ENCODE assay signal across 11 mouse cellular contexts in the genomic region with DNA sequence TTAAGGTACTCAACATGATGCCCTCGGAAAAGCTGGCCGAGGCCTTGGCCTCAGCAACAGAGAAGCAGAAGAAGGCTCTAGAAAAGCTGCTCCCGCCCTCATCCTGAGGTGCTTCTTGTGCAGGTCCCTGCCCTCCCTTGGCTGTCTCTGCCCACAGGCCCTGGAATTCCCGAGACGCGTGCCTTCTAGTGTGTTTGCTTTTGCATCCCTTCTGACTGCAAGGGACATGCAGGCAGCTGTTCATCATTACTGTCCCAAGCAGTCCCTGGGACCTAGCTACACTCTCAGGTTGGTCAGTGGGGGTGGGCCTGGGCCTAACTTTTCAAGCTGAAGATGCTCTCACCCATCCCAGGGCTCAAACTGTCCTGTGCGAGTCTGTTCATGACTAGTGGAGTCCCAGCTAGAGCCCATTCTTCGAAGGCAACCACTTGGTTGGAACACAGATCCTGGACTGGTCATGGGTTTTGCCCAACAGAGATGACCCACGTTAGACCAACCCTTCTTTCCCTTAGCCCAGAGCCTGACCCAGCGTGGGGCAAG. TPM values are rescaled to one million over a fixed set of nuclear protein-coding genes. Genes with fewer than 3 reads are reported as not detected.
DNase-seq lines count a peak whose midpoint lies in the region; ATAC-seq and TF ChIP-seq lines count a peak whose summit lies in the region.
"Had no signal": no experiment of that assay in that cellular context is flagged by ENCODE, and none has a peak within 500 bp of the region (broad histone marks: within the 10 kb centered on the region; RNA-seq: fewer than 3 reads in every experiment).

No protein-coding gene starts in this region.

- H3K4me3 ChIP-seq in intestine, embryonic 14.5 days (ENCODE audit: low read depth, low read length), result 0 out of 2 replicates have a peak overlapping the region, but pooled peaks have one; percentile 72
- H3K4me3 ChIP-seq in intestine, embryonic 16.5 days (ENCODE audit: low read length), result no peak overlapping the region
- H3K4me3 ChIP-seq in neural tube, embryonic 11.5 days (ENCODE audit: low read depth, low read length), result no peak overlapping the region; the same call in 1 of the 2 replicates
- no peak overlapping the region; the same call in 1 of the 2 replicates for H3K4me3 ChIP-seq in hindbrain, postnatal 0 days (ENCODE audit: low read length)
- no peak overlapping the region for H3K4me3 ChIP-seq in stomach, postnatal 0 days (ENCODE audit: low read depth, low read length)

- no peak overlapping the region for H3K27ac ChIP-seq in intestine, embryonic 14.5 days (ENCODE audit: low read depth)
- no peak overlapping the region for H3K27ac ChIP-seq in intestine, embryonic 16.5 days (ENCODE audit: low read length)
- no peak overlapping the region for H3K27ac ChIP-seq in neural tube, embryonic 11.5 days (ENCODE audit: low read depth, low read length)
- H3K27ac ChIP-seq in hindbrain, postnatal 0 days, result peak overlapping the region; percentile 81; the same call in 1 of the 2 replicates
- H3K27ac ChIP-seq in stomach, postnatal 0 days (replicated peaks), result no peak overlapping the region

- TF ChIP-seq CTCF in hindbrain, postnatal 0 days (IDR thresholded peaks at IDR 0.05; ENCODE audit: low read depth), result no peak
- TF ChIP-seq CTCF in stomach, postnatal 0 days (IDR thresholded peaks at IDR 0.05; ENCODE audit: low read depth), result no peak

- H3K36me3 ChIP-seq in intestine, embryonic 14.5 days (ENCODE audit: control insufficient read depth, insufficient read depth, low read length), result peaks cover 70% of the 10 kb centered on the region
- H3K36me3 ChIP-seq in intestine, embryonic 16.5 days (ENCODE audit: control insufficient read depth, insufficient read depth, low read length), result peaks cover 19% of the 10 kb centered on the region
- H3K36me3 ChIP-seq in neural tube, embryonic 11.5 days (ENCODE audit: control insufficient read depth, insufficient read depth, low read length), result peaks cover 13% of the 10 kb centered on the region
- peaks cover 59% of the 10 kb centered on the region for H3K36me3 ChIP-seq in hindbrain, postnatal 0 days (ENCODE audit: insufficient read depth, low read length)
- H3K36me3 ChIP-seq in stomach, postnatal 0 days (ENCODE audit: control insufficient read depth, insufficient read depth, low read length), result peaks cover 29% of the 10 kb centered on the region

- H3K27me3 ChIP-seq in intestine, embryonic 14.5 days (replicated peaks; ENCODE audit: control insufficient read depth, insufficient read depth, low read length), result no peaks in the 10 kb centered on the region
- H3K27me3 ChIP-seq in intestine, embryonic 16.5 days (replicated peaks; ENCODE audit: control insufficient read depth, insufficient read depth, low read length), result no peaks in the 10 kb centered on the region
- H3K27me3 ChIP-seq in neural tube, embryonic 11.5 days (ENCODE audit: control insufficient read depth, insufficient read depth, low read length), result no peaks in the 10 kb centered on the region
- H3K27me3 ChIP-seq in hindbrain, postnatal 0 days (ENCODE audit: insufficient read depth, low read length), result no peaks in the 10 kb centered on the region
- no peaks in the 10 kb centered on the region for H3K27me3 ChIP-seq in stomach, postnatal 0 days (ENCODE audit: control insufficient read depth, insufficient read depth, low read length)

- no peak for DNase-seq in intestine, embryonic 14.5 days (ENCODE audit: low spot score)
- no peak for DNase-seq in neural tube, embryonic 11.5 days (ENCODE audit: low spot score)
- no peak for DNase-seq in neural tube, embryonic 10.5 days (ENCODE audit: extremely low spot score, low spot score)
- no peak for DNase-seq in hindbrain, postnatal 0 days (ENCODE audit: low spot score)
- no peak for DNase-seq in stomach, postnatal 0 days (ENCODE audit: low spot score)
- no peak for DNase-seq in MN1 (ENCODE audit: low spot score)
- DNase-seq in yolk sac, embryonic 10.5 days (ENCODE audit: low spot score), result no peak

- ATAC-seq in intestine, embryonic 14.5 days (replicated peaks; ENCODE audit: low FRiP score, low TSS enrichment, low read depth), result no peak
- no peak for ATAC-seq in intestine, embryonic 16.5 days
- no peak for ATAC-seq in neural tube, embryonic 11.5 days (ENCODE audit: insufficient read depth, low FRiP score, low TSS enrichment)
- ATAC-seq in hindbrain, postnatal 0 days, result no peak
- no peak for ATAC-seq in stomach, postnatal 0 days (ENCODE audit: low FRiP score, low TSS enrichment)

- no peaks in the 10 kb centered on the region for H3K9me3 ChIP-seq in intestine, embryonic 14.5 days (ENCODE audit: control insufficient read depth, low read length)
- no peaks in the 10 kb centered on the region for H3K9me3 ChIP-seq in intestine, embryonic 16.5 days (ENCODE audit: control insufficient read depth, low read length)
- no peaks in the 10 kb centered on the region for H3K9me3 ChIP-seq in neural tube, embryonic 11.5 days (ENCODE audit: control insufficient read depth, low read length)
- H3K9me3 ChIP-seq in hindbrain, postnatal 0 days (ENCODE audit: low read length), result no peaks in the 10 kb centered on the region
- H3K9me3 ChIP-seq in stomach, postnatal 0 days (ENCODE audit: control insufficient read depth, low read length), result no peaks in the 10 kb centered on the region

- no peak for TF ChIP-seq EP300 in stomach, postnatal 0 days (optimal IDR thresholded peaks at IDR 0.05)

- no peak overlapping the region for H3K9ac ChIP-seq in intestine, embryonic 14.5 days (ENCODE audit: low read length)
- no peak overlapping the region for H3K9ac ChIP-seq in intestine, embryonic 16.5 days (ENCODE audit: low read depth, low read length)
- 0 out of 2 replicates have a peak overlapping the region, but pooled peaks have one; percentile 15 for H3K9ac ChIP-seq in neural tube, embryonic 11.5 days (ENCODE audit: low read length)
- peak overlapping the region; percentile 93; the same call in 1 of the 2 replicates for H3K9ac ChIP-seq in hindbrain, postnatal 0 days (replicated peaks; ENCODE audit: low read length)
- H3K9ac ChIP-seq in stomach, postnatal 0 days (ENCODE audit: low read length), result peak overlapping the region; percentile 94; the same call in 1 of the 2 replicates

- peaks cover 8% of the 10 kb centered on the region; the same call in 1 of the 2 replicates for H3K4me1 ChIP-seq in intestine, embryonic 14.5 days (replicated peaks; ENCODE audit: control insufficient read depth, insufficient read depth, low read length)
- peaks cover 6% of the 10 kb centered on the region for H3K4me1 ChIP-seq in intestine, embryonic 16.5 days (ENCODE audit: control insufficient read depth, insufficient read depth, low read length)
- peaks cover 10% of the 10 kb centered on the region for H3K4me1 ChIP-seq in neural tube, embryonic 11.5 days (ENCODE audit: control insufficient read depth, insufficient read depth, low read length)
- peaks cover 6% of the 10 kb centered on the region; the same call in 1 of the 2 replicates for H3K4me1 ChIP-seq in hindbrain, postnatal 0 days (ENCODE audit: insufficient read depth, low read length)
- H3K4me1 ChIP-seq in stomach, postnatal 0 days (replicated peaks; ENCODE audit: control insufficient read depth, insufficient read depth), result peaks cover 8% of the 10 kb centered on the region; the same call in 1 of the 2 replicates

- 88% methylated on average over 10 of the region's 10 CpGs for WGBS in intestine, embryonic 14.5 days
- 91% methylated on average over 10 of the region's 10 CpGs for WGBS in intestine, embryonic 16.5 days
- WGBS in neural tube, embryonic 11.5 days, result 93% methylated on average over 10 of the region's 10 CpGs
- 93% methylated on average over 10 of the region's 10 CpGs for WGBS in hindbrain, postnatal 0 days
- 83% methylated on average over 10 of the region's 10 CpGs for WGBS in stomach, postnatal 0 days

- peak overlapping the region; percentile 73 for H3K4me2 ChIP-seq in intestine, embryonic 14.5 days (ENCODE audit: low read length)
- H3K4me2 ChIP-seq in intestine, embryonic 16.5 days (ENCODE audit: low read depth, low read length), result no peak overlapping the region
- no peak overlapping the region for H3K4me2 ChIP-seq in neural tube, embryonic 11.5 days (ENCODE audit: low read depth)
- H3K4me2 ChIP-seq in hindbrain, postnatal 0 days (ENCODE audit: low read depth, low read length), result peak overlapping the region; percentile 91
- H3K4me2 ChIP-seq in stomach, postnatal 0 days (replicated peaks; ENCODE audit: low read depth), result no peak overlapping the region

RNA-seq across cellular contexts. Expression of gene Nudt16l1, which starts 1.8 kb away (rescaled TPM):
- 145 and 162 TPM in 2 replicates for polyA plus RNA-seq in intestine, embryonic 14.5 days (2014; fragmentation: Nextera tagmentation; extraction: Ambion mirVana)
- polyA plus RNA-seq in intestine, embryonic 16.5 days (2015; fragmentation: Nextera tagmentation; extraction: Ambion mirVana), result 144 TPM in 2 replicates
- 140 and 141 TPM in 2 replicates for polyA plus RNA-seq in neural tube, embryonic 11.5 days (2014; fragmentation: Nextera tagmentation; extraction: Ambion mirVana)
- total RNA-seq in hindbrain, postnatal 0 days (2014; rRNA removed), result 29.8 and 43.0 TPM in 2 replicates
- 119 and 121 TPM in 2 replicates for polyA plus RNA-seq in hindbrain, postnatal 0 days (2015; fragmentation: Nextera tagmentation; extraction: Ambion mirVana)
- 92.9 and 93.6 TPM in 2 replicates for polyA plus RNA-seq in stomach, postnatal 0 days (2015; fragmentation: Nextera tagmentation; extraction: Ambion mirVana)

RNA-seq across cellular contexts. Expression of gene Anks3, which starts 23.6 kb away (rescaled TPM):
- polyA plus RNA-seq in intestine, embryonic 14.5 days (2014; fragmentation: Nextera tagmentation; extraction: Ambion mirVana), result 45.0 and 51.7 TPM in 2 replicates
- polyA plus RNA-seq in intestine, embryonic 16.5 days (2015; fragmentation: Nextera tagmentation; extraction: Ambion mirVana), result 39.7 and 41.3 TPM in 2 replicates
- polyA plus RNA-seq in neural tube, embryonic 11.5 days (2014; fragmentation: Nextera tagmentation; extraction: Ambion mirVana), result 42.4 and 44.9 TPM in 2 replicates
- total RNA-seq in hindbrain, postnatal 0 days (2014; rRNA removed), result 35.0 and 47.7 TPM in 2 replicates
- 38.0 and 44.1 TPM in 2 replicates for polyA plus RNA-seq in hindbrain, postnatal 0 days (2015; fragmentation: Nextera tagmentation; extraction: Ambion mirVana)
- polyA plus RNA-seq in stomach, postnatal 0 days (2015; fragmentation: Nextera tagmentation; extraction: Ambion mirVana), result 21.6 and 22.7 TPM in 2 replicates

RNA-seq across cellular contexts. Expression of gene Mgrn1, which starts 54.3 kb away (rescaled TPM):
- polyA plus RNA-seq in intestine, embryonic 14.5 days (2014; fragmentation: Nextera tagmentation; extraction: Ambion mirVana), result 83.7 and 87.6 TPM in 2 replicates
- polyA plus RNA-seq in intestine, embryonic 16.5 days (2015; fragmentation: Nextera tagmentation; extraction: Ambion mirVana), result 82.7 and 84.6 TPM in 2 replicates
- polyA plus RNA-seq in neural tube, embryonic 11.5 days (2014; fragmentation: Nextera tagmentation; extraction: Ambion mirVana), result 81.6 and 85.5 TPM in 2 replicates
- 217 and 235 TPM in 2 replicates for total RNA-seq in hindbrain, postnatal 0 days (2014; rRNA removed)
- 123 and 126 TPM in 2 replicates for polyA plus RNA-seq in hindbrain, postnatal 0 days (2015; fragmentation: Nextera tagmentation; extraction: Ambion mirVana)
- 43.0 and 44.0 TPM in 2 replicates for polyA plus RNA-seq in stomach, postnatal 0 days (2015; fragmentation: Nextera tagmentation; extraction: Ambion mirVana)

RNA-seq across cellular contexts. Expression of gene Sept12, which starts 57.3 kb away (rescaled TPM):
- polyA plus RNA-seq in intestine, embryonic 14.5 days (2014; fragmentation: Nextera tagmentation; extraction: Ambion mirVana), result 0.24 TPM in 1 of 2 replicates, not detected in the other
- 0.11 TPM in 1 of 2 replicates, not detected in the other for polyA plus RNA-seq in intestine, embryonic 16.5 days (2015; fragmentation: Nextera tagmentation; extraction: Ambion mirVana)
- polyA plus RNA-seq in neural tube, embryonic 11.5 days (2014; fragmentation: Nextera tagmentation; extraction: Ambion mirVana), result not detected in 2 replicates
- total RNA-seq in hindbrain, postnatal 0 days (2014; rRNA removed), result not detected in 2 replicates
- not detected in 2 replicates for polyA plus RNA-seq in hindbrain, postnatal 0 days (2015; fragmentation: Nextera tagmentation; extraction: Ambion mirVana)
- polyA plus RNA-seq in stomach, postnatal 0 days (2015; fragmentation: Nextera tagmentation; extraction: Ambion mirVana), result not detected in 2 replicates
- total RNA-seq: common myeloid progenitor, adult 5-6 weeks; gastrocnemius, adult 8-10 months; layer of hippocampus, adult 8-10 months had no signal

Comparison
In these comparisons a context has a peak if more than half of its experiments do, and no peak if none do; other contexts are left out.
1. H3K4me2 ChIP-seq: peak in intestine, embryonic 14.5 days (single experiment) and hindbrain, postnatal 0 days (single experiment); none in intestine, embryonic 16.5 days (single experiment), neural tube, embryonic 11.5 days (single experiment) and stomach, postnatal 0 days (single experiment).
2. H3K9ac ChIP-seq: peak in neural tube, embryonic 11.5 days (single experiment), hindbrain, postnatal 0 days (single experiment) and stomach, postnatal 0 days (single experiment); none in intestine, embryonic 14.5 days (single experiment) and intestine, embryonic 16.5 days (single experiment).